Mouse (Mus musculus): ENCODE data around the gene M1ap. TPM values are rescaled to one million over a fixed set of nuclear protein-coding genes. Genes with fewer than 3 reads are reported as not detected.

Gene M1ap
- polyA plus RNA-seq, 2 experiments from 2014 or later = 0.94 to 1.4 TPM

GRCm38 (mm10) chr6:82939167-82939912 is 7.4 kb upstream of the M1ap start, which contains the start of gene Sema4f:
Gene Sema4f, minus strand, starts transcription at chr6:82939769.
- peak; percentile 99 for ATAC-seq

DNA sequence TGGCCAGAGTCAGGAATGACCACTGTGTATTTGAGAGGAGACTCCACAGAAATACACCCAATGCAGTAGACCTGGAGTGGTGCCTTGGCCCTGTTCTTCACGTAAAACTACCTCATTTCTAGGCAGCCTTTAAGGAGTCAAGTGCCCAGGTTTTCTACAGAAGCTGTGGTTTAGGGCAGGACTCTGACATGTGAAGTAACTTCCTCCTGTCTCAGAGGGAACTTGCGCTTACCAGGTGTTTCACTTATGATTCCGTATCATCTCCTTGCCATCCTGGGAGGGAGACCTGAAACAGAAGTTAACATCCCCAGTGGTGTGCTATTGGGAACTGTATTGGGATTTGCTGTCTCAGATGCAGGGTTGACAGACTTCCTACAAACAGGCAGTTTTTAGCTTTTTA is 5.9 kb upstream of the M1ap start:
- ATAC-seq = no peak

- ATAC-seq = no peak
Measured at GRCm38 (mm10) chr6:82945750-82946149, 952 bp upstream of the M1ap start.

GRCm38 (mm10) chr6:82956553-82957251 is 10.0 kb downstream of the M1ap start:
- peak; percentile 84 for ATAC-seq

DNA sequence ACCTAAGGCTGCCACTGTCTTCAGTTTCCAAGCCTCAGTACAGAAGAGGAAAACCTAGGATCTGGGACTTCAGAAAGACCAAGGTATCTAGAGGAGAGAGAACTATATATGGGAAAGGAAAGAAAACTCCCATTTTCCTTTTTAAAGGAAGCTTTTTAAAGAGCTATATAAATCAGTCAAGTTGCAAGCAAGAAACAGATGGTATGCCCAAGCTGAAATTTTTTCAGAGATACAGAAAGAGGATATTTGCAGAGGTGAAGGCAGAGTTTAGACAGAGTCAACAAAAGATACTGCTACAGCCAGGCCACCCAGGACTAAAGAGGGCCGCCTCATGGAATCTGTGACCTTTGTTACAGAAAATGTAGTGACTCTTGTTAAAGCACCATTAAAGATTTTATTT is 15.0 kb downstream of the M1ap start:
- no peak for ATAC-seq

DNA sequence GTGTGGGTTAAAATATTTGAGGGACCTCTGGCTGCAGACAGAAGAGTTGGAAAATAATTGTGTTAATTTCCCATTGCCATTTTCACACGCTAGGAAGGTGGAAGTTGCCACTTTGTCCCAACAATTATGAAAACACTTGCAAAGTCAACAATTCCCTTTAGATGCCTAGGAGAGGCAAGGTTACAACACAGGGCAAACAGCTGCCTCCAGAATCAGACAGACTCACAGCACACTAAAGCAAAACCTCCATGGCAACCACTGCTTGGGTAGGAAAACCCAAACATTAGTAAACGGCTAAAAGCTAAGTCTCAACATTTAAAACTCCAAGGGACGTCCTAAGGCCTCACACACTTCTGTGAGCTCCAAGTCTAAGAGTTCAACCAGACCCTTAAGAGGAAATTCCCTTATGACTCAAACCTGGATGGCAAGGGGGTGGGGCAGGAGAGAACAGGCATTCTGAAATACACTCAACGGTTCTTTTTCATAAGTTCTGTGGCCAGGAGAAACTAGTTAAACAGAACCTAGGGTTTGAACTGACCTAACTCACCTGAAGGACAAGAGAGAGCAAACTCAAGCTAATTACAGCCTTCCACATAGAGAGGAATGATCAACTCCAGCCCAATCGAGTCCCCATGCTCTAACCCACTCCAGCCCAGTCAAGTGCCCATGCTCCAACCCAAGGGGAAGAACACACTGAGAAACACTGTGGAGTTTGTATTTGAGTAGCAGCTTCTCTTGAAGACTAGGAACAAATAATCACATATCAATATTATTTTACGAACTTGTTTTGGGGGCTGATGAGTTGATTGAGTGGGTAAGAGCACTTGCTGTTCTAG is 22.8 kb downstream of the M1ap start:
- no peak for ATAC-seq

DNA sequence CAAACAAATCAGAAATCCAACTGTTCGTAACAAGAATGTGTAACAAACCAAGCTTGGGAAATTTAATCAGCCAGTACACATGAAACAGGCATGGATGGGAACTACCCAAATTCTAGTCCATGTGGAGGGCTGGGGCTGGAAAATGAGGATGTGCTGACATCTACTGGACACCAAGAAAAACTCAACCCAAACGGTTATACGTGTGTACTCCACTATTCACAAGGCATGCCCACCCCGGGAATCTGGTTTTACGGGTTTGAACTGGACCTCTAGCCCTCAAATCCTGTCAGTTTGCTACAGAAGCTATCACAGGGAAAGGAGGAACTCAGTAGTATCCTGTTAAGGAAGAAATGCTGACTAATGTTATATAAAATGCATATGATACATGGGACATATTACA is 24.3 kb downstream of the M1ap start:
- ATAC-seq = peak; percentile 93

DNA sequence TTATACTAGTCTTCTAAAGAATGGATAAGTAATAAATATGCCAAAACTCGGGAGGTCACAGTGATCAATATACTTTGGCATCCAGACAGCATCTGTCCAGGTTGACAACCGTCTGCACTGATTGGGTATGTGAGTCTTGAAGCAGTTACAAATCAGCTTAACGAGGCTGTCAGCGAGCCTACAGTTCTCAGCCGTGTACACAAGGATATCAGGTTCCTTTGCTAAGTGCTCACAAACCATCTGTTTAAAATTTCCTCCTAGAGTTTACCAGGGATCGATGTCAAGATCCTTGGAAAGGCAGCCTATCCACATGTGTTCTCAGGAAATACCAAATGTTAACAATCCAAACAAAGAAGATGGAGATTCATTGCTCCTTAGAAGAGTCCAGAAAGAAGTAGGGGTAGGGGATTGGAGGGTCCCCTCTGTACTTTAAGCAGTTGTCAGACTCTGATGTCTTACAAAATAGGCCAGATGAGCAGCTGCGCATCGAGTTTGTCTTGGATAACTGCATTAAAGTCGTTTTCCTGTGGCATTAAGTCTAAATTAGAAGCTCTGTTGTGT is 40.8 kb downstream of the M1ap start:
- ATAC-seq = no peak

GRCm38 (mm10) chr6:82993696-82994095 is 47.0 kb downstream of the M1ap start:
- no peak for ATAC-seq

DNA sequence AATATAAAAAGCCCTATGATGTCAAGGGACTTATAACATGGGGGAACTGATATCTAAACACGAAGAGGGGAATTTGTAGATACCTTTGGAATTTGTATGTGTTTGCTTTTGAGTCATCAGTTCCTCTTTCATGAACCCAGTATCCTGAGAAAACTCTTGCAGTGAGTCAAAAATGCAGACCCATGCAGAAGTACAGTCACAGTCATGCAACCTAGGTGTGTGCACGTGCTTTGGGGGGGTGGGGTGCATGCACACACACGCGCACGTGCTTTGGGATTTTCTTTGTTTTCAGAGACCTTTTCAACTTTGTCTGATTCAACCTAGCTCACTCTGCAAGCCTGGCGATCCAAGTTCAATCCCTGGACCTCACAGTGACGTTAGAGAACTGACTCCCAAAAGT is 47.7 kb downstream of the M1ap start:
- no peak for ATAC-seq

- peak; percentile 99 for ATAC-seq
Measured at GRCm38 (mm10) chr6:82996740-82997315, 50.1 kb downstream of the M1ap start.

GRCm38 (mm10) chr6:82997511-82998102 is 50.9 kb downstream of the M1ap start:
- no peak for ATAC-seq

GRCm38 (mm10) chr6:82998326-82998725 is 51.6 kb downstream of the M1ap start:
- ATAC-seq = no peak

GRCm38 (mm10) chr6:82999986-83000385 is 53.3 kb downstream of the M1ap start:
- ATAC-seq = no peak

DNA sequence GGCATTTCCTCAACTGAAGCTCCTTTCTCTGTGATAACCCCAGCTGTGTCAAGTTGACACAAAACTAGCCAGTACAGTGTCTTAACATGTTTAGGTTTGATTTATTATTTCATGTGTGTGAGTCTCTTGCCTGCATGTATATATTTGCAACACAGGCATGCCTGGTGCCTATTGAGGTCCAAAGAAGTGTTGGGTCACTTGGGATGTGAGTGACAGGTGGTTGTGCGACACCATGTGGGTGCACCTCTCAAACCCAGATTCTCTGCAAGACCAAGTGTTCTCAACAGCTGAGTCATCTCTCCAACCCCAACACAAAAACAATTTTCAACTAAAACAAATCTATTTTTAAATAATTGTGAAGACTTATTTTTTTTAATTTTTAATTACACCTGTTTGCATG is 56.4 kb downstream of the M1ap start:
- ATAC-seq = no peak

GRCm38 (mm10) chr6:83003850-83004249 is 57.1 kb downstream of the M1ap start:
- ATAC-seq = no peak

- ATAC-seq = no peak
Measured at GRCm38 (mm10) chr6:83004309-83004708, 57.6 kb downstream of the M1ap start.

GRCm38 (mm10) chr6:83004872-83005271 is 58.2 kb downstream of the M1ap start:
- ATAC-seq = no peak

DNA sequence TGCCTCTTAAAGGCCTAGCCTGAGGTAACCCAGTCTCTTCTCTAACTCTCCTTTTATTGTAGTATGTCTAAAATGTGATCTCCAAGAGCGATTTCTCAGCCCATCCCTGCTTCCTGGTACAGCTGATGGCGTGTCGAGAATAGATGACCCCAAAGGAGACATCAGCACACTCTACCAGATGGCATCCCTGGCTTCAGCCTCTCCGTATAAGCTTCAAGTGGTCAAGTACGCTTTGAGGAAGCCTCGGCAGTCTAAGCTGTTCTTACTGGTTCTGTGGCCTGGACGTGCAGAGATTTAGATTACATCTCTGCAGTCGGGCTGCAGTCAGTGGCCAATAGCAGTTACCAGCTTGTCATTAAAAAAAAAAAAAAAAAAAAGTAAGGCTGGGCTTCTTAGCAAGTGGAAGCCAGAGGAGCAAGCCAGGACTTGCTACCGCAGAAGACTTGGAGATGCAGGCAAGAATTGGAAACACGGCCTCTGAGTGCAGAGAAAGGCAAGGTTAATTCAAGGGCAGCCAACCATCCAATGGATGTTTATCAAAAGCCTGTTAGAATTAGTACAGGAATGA is 58.8 kb downstream of the M1ap start:
- ATAC-seq = no peak

DNA sequence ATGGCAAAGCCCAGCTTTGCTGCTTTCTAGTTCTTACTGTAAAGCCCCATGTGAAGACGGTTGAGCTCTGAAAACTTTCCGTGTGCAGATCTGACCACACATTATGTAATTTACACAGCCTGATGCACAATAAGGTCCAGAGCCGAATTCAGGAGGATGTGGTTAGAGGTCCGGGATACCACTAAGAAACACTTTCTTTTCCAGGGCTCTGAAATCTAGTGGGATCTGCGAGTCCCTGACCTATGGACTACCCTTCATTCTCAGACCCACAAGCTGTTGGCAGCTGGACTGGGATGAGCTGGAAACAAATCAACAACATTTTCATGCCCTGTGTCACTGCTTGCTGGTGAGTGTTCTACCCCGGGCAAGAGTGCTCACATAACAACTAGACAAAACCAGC is 59.4 kb downstream of the M1ap start:
- no peak for ATAC-seq

GRCm38 (mm10) chr6:83008659-83009058 is 62.0 kb downstream of the M1ap start:
- no peak for ATAC-seq

- ATAC-seq = peak; percentile 79
Measured at GRCm38 (mm10) chr6:83010010-83010409, 63.3 kb downstream of the M1ap start.

Measured in CD4-positive, CD25-positive, alpha-beta regulatory T cell, adult 4 months (primary cell).